Mouse (Mus musculus) fat pad, adult 2 months (tissue): ENCODE data around the gene Med16.
"Not testable (repeated sequence)": the region's sequence is repeated elsewhere in the genome, so short reads cannot be mapped to it uniquely, and the experiment has no call there.

Experiments used
- DNase-seq: peaks from one replicate; pipeline ENCODE4 v3.0.0-alpha.2; 2011; ENCODE audit warnings: low read depth, low spot score; ENCODE audit errors: extremely low read depth

The Med16 gene

GRCm38 (mm10) chr10:79917532-79918100 lies 8.9 kb upstream of the Med16 start:
- no peak for DNase-seq

- DNase-seq, result no peak
These were observed 8.2 kb upstream of the Med16 start, which contains the start of gene Kiss1r for GRCm38 (mm10) chr10:79916808-79917531. Gene Kiss1r, plus strand, starts transcription at chr10:79916971.

GRCm38 (mm10) chr10:79916081-79916480 lies 7.4 kb upstream of the Med16 start:
- DNase-seq, result no peak

GRCm38 (mm10) chr10:79914948-79915596 lies 6.3 kb upstream of the Med16 start:
- DNase-seq, result no peak

- no peak for DNase-seq
These were observed 5.6 kb upstream of the Med16 start for GRCm38 (mm10) chr10:79914131-79914947.

- DNase-seq, result no peak
These were observed 3.7 kb upstream of the Med16 start for GRCm38 (mm10) chr10:79912412-79912811.

GRCm38 (mm10) chr10:79910556-79910955 lies 1.8 kb upstream of the Med16 start, which contains the start of gene Gm26602:
Gene Gm26602, plus strand, starts transcription at chr10:79910856.
- DNase-seq, result no peak

GRCm38 (mm10) chr10:79909092-79909922 lies 584 bp upstream of the Med16 start:
- no peak for DNase-seq

GRCm38 (mm10) chr10:79907415-79907814 lies 1.3 kb downstream of the Med16 start:
- DNase-seq, result no peak

GRCm38 (mm10) chr10:79906712-79907111 lies 2.0 kb downstream of the Med16 start:
- no peak for DNase-seq

- no peak for DNase-seq
These were observed 7.7 kb downstream of the Med16 start for GRCm38 (mm10) chr10:79900951-79901410.

- no peak for DNase-seq
These were observed 11.1 kb downstream of the Med16 start for GRCm38 (mm10) chr10:79897316-79898245.

- no peak for DNase-seq
These were observed 11.9 kb downstream of the Med16 start for GRCm38 (mm10) chr10:79896814-79897213.

GRCm38 (mm10) chr10:79896306-79896705 lies 12.4 kb downstream of the Med16 start:
- no peak for DNase-seq

GRCm38 (mm10) chr10:79892451-79893118 lies 16.1 kb downstream of the Med16 start:
- not testable (repeated sequence) for DNase-seq

- no peak for DNase-seq
These were observed 18.1 kb downstream of the Med16 start, which contains the start of gene Cfd for GRCm38 (mm10) chr10:79890670-79891069. Gene Cfd, plus strand, starts transcription at chr10:79890853.

- no peak for DNase-seq
These were observed 19.3 kb downstream of the Med16 start for GRCm38 (mm10) chr10:79889386-79889785.

GRCm38 (mm10) chr10:79886611-79887010 lies 22.1 kb downstream of the Med16 start:
- no peak for DNase-seq
